Mouse (Mus musculus): ENCODE data around the gene Atg2a. TPM values are rescaled to one million over a fixed set of nuclear protein-coding genes. Genes with fewer than 3 reads are reported as not detected.

Gene Atg2a
- total RNA-seq (2021) = 10 to 100 TPM; 40.0 to 41.1 TPM
- long read RNA-seq, experiment 1, full-length matches to known transcripts = 1 of 15 reads
- long read RNA-seq, experiment 1, partial matches to known transcripts = 12 of 15 reads
- long read RNA-seq, experiment 1, other reads (novel, unspliced or antisense) = 2 of 15 reads
- long read RNA-seq, experiment 2, partial matches to known transcripts = 16 of 29 reads
- long read RNA-seq, experiment 2, other reads (novel, unspliced or antisense) = 13 of 29 reads

DNA sequence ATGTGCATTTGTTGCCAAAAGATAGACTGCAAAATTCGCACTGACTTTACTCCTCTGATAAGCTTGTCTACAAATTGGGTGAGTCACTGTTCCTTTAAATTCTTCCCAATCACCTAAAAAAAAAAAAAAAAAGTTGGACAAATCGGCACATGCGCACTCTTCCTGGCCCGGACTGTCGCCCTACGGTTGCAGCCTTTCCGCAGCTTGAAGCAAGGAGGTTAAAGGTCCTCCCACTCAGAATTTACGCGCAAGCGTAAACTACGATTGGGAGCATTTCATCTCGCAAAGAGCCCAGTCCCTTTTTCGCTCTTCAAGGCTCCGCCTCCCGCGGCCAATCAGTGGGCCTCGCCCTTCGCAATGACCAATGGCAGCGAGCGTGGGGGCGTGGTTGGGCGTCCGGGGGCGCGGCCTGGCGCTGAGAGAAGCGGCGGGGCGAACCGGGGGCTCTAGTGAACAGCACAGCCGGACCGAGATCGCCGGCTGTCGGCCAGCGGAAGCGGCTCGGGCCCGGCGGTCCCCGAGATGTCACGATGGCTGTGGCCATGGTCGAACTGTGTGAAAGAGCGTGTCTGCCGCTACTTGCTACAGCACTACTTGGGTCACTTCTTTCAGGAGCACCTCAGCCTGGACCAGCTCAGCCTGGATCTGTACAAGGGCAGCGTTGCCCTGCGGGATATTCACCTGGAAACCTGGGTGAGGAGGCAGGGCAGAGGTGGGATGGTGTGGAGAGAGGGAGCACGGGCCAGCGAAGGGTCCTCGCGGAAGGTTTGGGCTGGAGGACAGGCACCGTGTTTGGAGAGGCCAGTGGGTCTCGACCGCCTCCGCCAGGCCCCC is at the start of gene Atg2a:
Atg2a (plus strand) TSS at position 395 of the 834 bp plus-strand sequence.
- DNase-seq (ENCODE audit: low spot score in 2 of 2) = peak; percentile 92 to 96

DNA sequence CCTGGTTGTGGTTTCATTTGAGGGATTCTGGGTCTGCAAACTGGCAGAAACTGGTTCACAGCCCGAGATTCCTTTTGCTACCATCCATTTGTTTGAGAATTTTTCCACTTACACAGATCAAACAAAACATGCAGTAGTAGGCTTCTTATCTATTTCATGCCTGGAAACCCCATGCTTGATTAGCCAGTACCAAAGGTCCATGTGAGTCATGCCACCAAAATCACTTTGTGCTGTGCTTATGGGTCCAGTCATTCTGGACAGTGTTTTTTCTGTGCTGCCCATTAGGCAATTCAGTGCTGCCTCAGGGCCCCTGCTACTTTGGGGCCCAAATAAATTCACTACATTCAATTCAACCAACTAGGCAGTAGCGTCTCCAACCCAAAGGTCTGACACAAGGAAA is 37.2 kb upstream of the Atg2a start:
- DNase-seq (ENCODE audit: low spot score in 2 of 2) = no peak

DNA sequence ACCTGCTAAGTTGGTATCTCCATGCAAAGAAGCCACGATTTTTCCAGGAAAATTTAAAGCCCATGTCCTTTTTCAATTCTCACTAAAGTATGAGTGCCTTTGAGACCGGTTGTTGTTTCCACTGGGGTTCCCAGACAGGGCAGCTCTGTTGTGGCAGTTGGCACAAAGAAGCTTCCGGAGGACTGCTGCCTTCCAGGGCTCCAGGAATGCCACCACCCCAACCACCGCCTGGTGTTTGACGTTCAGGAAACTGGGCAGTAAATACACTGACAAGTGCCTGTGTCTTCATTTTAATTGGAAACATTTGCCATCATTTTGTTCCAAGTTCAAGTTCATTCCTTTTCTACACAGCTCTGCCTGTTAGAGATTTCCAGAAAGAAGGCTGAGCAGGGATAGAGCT is 34.8 kb upstream of the Atg2a start:
- DNase-seq (ENCODE audit: low spot score in 2 of 2) = no peak

DNA sequence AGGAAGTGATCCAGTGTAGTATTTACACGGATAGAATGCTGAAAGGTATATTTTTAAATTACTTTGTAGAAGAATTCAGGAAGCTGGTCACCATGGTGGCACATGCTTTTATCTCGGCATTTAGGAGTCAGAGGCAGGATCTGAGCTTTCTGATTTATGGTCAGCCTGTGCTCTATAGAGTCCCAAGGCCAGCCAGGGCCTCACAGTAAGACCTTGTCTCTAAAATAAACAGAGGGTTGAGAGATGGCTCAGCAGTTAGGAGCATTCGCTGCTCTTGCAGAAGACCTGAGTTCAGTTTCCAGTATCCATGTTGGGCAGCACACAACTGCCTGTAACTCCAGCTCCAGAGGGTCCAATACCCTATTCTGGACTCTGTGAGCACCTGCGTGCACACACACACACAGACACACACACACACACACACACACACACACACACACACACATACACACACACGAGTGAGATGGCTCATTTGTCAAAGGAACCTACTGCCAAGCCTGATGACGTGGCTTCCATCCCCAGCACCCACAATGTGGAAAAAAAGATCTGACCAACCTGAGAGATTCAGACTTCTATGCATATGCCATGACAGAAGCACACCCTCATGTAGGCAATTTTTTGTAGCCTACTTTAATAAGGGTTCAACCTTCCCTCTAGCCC is 25.3 kb upstream of the Atg2a start:
- DNase-seq (ENCODE audit: low spot score in 2 of 2) = no peak

DNA sequence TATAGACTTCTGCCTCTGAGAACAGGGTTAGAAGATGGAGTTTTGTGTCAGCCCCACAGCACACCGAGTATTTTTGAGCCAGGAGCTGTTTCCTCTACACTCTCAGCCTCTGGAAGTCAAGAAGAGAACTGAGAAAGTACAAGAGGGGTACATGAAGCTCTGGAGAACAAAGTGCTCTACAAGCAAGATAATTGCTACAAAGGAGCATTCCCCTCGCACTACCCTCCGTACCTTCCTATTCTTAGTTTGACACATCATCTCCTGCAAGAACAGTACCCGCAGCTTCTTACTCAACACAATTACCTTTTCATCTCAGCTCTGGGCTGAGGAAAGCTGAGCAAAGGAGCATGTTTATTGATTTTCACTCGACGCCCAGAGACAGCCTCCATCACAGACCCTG is 22.9 kb upstream of the Atg2a start:
- no peak for DNase-seq (ENCODE audit: low spot score in 2 of 2)

DNA sequence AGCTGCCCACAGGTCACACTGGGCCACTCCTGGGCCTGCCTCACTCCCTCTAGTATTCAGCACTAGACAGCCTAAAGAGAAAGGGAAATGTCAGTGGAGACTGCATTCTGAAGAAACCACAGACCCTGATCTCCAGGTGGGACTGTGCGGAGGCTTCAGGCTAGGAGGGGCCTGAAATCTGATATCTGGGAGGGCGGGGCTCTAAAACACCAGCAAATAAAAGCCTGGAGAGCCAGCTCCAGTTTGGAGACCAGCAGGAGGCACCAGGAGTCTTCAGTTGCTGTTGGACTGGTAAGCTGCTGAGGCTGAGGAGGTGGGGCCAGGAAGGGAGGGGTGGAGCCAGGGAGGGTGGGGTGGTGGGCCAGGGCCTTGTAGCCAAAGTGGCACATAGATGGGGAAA is 15.3 kb upstream of the Atg2a start, which contains the start of gene Gpha2:
Gpha2 (plus strand) TSS at position 246 of the 400 bp plus-strand sequence.
- no peak for DNase-seq (ENCODE audit: low spot score in 2 of 2)

DNA sequence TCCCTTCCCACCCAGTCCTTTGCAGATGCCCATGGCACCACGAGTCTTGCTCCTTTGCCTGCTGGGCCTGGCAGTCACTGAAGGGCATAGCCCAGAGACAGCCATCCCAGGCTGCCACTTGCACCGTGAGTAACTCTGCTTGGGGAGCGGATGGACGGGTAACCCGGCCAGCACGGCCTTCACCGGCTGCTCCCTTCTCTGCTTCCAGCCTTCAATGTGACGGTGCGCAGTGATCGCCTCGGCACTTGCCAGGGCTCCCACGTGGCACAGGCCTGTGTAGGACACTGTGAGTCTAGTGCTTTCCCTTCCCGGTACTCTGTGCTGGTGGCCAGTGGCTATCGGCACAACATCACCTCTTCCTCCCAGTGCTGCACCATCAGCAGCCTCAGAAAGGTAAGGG is 14.7 kb upstream of the Atg2a start:
- DNase-seq (ENCODE audit: low spot score in 2 of 2) = no peak

DNA sequence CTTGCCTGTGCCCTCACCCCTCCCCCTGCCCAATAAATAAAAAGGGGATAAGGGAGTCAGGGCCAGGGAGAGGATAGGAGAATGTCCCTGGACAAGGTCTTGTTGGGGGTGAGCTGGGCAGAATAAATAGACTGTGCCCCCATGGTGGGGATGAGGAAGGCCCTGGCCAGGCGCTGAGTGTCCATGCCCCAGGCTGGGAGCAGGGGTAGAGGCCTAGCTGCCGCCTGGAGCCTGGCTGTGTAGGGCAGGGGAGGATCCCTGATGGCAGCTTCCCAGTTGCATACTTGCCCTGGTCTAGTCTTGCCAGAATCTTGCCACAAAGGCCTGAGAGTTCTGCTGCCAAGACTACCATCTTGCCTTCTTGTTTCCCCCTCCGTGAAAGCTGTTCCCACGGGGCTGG is 13.6 kb upstream of the Atg2a start:
- no peak for DNase-seq (ENCODE audit: low spot score in 2 of 2)

DNA sequence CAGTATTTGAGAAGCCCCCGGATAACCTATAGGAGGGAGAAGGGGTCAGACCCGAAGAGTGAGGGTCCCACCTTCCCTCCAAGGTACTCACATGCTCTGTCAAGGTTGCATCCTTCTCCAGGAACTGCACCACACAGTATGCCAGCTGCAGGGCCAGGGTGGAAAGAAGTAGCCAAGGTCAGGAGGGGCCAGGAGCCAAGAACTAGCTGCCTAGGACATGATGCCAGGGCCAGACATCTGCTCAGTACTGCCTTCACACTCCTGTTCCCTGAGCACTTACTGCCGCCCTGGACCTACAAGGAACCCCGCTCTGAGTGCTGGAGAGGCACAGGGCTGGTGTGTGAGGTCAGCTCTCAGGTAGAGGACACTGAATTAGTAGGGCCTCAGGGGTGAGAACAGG is 11.1 kb upstream of the Atg2a start:
- peak in 1 of 2 experiments; percentile 47 for DNase-seq (ENCODE audit: low spot score in 2 of 2)

DNA sequence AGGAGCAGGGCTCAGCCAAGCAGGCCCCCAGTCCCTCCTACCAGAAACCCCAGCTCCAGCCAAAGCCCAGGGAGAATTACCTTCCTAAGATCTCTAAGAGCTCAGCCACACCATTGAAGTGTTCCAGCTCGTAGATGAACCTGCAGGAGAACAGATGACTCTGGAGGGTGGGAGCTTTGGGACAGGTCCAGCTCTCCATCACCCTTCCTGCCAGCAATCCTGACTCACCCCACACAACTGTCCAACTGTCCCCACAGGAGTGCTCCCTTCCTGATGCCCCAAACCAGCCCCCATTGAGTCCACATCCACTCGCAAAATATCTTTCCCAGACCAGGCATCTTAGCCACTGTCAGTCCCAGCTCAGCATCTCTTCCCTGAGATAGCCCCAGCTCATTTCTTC is 10.4 kb upstream of the Atg2a start:
- DNase-seq (ENCODE audit: low spot score in 2 of 2) = no peak

DNA sequence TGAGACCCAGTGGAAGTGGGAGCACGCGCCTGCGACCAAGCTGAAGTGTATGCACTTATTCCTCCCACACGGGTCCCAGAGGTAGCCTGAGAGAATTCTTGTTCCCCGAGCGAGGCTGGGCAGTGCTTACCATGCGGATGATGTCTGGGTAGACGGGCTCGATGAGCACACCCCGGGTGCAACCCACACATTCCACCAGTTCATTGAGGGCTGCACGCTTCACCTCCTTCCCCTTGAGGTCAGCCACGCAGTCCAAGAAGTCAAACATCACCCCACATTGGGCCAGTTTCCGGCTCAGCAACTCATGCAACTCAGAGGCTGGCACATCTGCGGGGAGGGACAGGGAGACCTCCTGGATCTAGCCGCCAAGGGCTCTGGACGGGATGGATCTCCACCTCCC is 7.8 kb upstream of the Atg2a start:
- DNase-seq (ENCODE audit: low spot score in 2 of 2) = no peak

DNA sequence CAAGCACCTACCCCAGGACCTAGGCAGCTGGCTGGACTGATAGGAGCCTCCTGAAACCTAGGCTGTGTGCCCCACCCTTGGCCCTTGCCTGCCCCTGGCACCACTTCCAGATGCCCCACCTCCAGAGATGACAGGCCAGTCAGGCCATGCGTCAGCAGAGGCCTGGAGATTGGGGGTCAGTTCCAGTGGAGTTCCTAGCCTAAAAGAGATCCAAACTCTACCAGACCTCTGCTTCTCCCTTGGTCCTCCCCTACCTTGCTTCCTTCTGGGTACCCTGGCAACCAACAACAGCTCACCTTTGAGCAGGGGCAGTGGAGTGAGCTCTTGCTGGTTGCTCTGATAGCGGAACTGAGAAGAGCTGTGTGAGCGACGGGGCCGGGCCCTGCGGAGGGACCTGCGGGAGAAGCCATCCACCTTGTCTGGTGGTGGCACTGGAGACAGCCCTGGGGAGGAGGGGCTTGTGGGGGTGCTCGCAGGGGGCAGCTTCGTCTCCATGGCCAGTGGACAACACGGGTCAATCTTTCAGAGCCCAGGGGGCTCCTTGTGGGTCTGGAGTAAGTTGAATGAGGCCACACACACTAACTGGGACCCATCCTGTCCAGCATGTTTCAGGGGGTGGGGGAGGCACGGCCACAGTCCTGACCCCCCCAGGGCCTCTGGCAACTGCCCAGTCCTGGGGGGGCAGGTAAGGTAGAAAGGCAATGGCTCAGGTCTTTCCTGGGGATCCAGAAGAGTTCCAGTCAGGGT is 7.0 kb upstream of the Atg2a start:
- no peak for DNase-seq (ENCODE audit: low spot score in 2 of 2)

DNA sequence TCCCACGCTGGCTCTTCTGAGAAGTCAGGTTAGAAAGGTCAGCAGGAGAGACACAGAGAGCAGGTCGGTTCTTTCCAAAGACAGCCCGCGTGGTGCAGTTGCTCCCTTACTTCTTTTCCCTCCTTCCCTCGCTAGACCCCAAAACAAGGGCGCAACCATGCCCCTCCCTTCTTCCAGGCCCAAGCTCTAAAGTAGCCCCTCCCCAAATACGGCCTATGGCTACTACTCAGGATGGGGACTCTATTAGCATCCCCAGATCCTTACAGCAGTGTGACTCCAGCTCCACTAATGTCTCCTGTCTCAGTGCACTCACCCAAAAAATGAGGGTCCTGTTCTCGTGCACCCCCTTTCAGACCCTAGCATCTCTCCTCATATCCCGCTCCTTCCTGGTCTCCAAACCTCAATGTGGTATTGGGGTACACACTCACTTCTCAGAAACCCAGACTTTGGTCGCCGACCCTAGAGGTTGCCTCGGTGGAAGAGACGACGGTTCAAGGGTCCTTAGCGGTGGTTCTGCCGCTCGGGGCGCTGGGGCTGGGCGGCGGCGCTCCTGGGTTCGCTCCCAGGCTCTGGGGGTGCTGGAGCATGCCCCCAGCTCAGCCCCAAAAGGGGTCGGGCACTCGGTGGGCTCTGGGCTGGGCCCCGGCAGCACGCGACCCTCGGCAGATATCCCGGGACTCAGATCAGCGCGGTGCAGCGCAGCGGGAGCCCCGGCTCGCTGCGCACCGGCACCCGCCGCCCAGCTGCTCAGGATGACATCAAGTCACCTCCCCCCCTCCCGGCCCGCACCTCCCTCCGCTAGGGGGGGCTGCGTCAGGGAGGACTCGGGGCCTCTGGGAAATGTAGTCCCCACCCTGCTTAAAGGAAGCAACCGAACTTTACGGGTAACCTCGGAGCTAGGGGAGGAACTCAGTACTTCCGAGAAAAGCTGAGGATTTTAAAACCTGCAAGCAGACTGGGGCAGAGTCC is 6.1 kb upstream of the Atg2a start, which contains the start of gene Ppp2r5b:
Ppp2r5b (minus strand) TSS at position 789 of the 969 bp plus-strand sequence.
- DNase-seq (ENCODE audit: low spot score in 2 of 2) = peak; percentile 79 to 96

DNA sequence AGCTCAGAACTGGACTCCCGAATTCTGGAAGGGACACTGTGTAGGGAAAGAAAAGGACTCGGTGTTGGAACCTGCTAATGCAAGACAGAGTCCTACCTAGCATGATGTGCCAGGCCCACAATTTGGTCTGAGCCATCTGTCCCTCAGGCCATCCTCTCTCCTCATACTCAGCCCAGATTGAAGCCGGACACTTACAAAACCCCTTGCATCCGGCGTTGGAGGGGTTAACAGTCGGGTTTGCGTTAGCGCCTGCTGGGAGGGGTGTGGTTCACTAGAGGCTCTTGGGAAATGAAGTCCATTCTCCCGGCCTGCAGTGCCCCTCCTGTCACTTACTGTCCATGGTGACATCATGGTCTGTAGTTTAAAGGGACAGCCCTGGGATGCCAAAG is 5.4 kb upstream of the Atg2a start:
- peak; percentile 67 to 79 for DNase-seq (ENCODE audit: low spot score in 2 of 2)

DNA sequence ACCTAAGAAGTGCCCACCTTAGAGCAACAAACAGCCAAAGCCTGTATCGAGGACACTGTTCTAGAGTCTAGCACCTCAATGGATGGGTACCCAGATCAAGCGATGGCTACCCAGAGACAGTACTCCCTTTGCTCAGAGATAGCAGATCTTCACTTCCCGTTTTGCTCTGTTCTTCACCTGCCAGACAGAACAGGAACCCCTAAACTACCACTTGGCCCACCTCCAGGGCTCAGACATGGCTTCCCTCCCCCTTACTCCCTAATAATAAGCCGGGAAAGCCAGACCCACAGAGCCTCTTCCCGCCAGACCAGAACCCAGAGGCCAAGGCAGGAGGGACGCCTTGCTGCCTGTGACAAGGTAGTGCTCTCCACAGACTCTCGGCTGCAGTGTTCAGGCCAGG is 4.6 kb upstream of the Atg2a start:
- DNase-seq (ENCODE audit: low spot score in 2 of 2) = no peak

DNA sequence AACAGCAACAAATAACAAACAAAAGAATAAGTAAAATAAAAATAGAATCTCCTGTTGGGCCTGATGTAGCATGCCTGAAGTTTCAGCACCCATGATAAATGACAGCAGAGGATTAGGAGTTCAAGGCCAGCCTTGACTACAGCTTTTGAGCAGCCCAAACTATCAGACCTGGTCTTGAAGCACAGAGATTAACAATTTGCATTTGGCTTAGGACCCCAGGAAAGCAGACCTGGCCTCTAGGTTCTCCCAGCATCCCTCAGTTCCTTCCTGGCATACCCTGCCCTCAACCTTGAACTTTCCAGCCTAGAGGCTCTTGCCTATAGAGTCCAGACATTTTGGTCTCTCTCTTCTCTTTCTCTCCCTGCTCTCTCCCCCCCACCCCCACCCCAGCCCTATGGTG is 2.7 kb upstream of the Atg2a start:
- no peak for DNase-seq (ENCODE audit: low spot score in 2 of 2)

DNA sequence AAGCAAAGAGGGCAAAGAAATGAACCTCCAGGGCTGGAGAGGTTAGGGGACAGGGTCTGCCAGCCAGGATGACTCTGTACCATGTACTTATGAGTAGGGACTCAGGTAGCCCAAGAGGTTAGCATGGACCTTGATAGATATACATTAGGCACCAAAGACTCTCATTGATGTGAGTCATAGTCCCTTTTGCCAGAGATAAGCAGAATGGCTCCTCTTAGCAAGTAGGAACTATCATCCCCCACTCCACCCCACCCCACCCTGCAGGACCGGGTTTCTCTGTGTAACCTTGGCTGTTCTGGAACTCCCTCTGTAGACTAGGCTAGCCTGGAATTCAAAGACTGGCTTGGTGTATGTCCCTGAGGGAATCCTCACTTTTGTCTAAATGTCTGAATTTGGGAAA is 1.3 kb upstream of the Atg2a start:
- DNase-seq (ENCODE audit: low spot score in 2 of 2) = no peak

DNA sequence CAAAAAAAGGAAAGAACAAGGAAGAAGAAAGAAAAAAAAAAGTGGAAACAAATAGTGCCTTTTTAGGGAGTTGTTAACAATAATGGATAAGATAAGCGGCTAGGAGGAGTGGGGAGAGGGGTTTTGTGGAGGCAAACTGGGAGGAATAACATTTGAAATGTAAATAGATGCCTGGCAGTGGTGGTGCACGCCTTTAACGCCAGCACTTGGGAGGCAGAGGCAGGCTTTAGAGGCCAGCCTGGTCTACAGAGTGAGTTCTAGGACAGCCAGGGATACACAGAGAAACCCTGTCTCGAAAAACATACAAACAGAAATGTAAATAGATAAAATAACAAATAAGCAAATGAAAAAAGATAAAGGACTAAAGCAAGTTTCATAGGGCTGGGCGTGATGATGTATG is 743 bp upstream of the Atg2a start:
- no peak for DNase-seq (ENCODE audit: low spot score in 2 of 2)

DNA sequence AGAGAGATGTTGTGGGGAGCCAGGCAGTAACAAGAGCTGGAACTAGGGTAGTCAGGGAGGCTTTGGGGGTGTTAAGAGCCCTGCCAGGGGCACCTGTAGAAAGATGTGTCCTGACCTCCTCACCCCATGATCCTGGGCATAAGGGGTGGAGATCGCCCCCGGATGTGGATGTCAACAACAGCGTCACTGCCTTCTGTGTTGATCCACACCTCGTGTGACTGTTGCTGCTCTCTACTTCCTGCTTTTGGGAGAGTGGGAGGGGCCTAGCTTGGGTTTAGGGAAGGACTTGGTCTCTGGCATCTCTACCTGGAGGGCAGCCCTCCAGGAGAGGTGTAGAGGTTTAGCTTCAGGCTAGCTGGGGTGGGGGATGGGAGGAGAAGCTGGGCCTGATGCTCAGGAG is 813 bp downstream of the Atg2a start:
- no peak for DNase-seq (ENCODE audit: low spot score in 2 of 2)

DNA sequence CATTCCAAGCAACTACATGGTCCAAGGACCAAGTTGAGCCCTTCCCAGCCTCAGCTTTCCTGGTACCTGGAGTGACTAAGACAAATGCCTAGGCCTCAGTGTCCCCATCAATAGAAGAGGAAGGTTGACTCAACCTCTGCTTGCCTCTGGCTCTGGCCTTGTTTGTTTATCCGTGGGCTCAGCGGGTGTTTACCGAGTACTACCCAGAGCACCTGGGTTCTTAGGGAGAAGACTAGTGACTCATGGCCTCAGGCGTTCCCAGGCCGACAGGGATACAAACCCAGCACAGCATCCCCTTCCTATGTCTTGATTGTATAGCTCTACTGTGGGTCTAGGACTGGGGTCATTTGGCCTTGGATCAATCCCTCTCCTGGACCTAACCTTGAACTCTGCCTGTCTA is 1.8 kb downstream of the Atg2a start:
- no peak for DNase-seq (ENCODE audit: low spot score in 2 of 2)
